Mouse (Mus musculus) small intestine, adult 2 months (tissue): ENCODE results near the gene Akap8. TPM values are rescaled to one million over a fixed set of nuclear protein-coding genes. Genes with fewer than 3 reads are reported as not detected.

Source experiments
- H3K27ac ChIP-seq: fragments of 200-500 bp; 2 replicates; pipeline ENCODE4 v1.5.1; 2012; ENCODE audit warnings: low read depth, low read length, control low read depth, inconsistent platforms; ENCODE audit not compliant: insufficient read depth
- H3K27me3 ChIP-seq: fragments of 200-500 bp; 2 replicates; pipeline ENCODE4 v1.6.1; 2012; ENCODE audit warnings: mild to moderate bottlenecking, moderate library complexity, low read length, inconsistent platforms; ENCODE audit not compliant: control insufficient read depth, insufficient read depth
- H3K36me3 ChIP-seq: fragments of 200-500 bp; 2 replicates; pipeline ENCODE4 v1.6.1; 2012; ENCODE audit warnings: mild to moderate bottlenecking, low read length, control low read depth, inconsistent platforms; ENCODE audit not compliant: control insufficient read depth, insufficient read depth
- H3K4me1 ChIP-seq: fragments of 200-500 bp; 2 replicates; pipeline ENCODE4 v1.6.1; 2012; ENCODE audit warnings: low read length, inconsistent platforms, mixed read lengths; ENCODE audit not compliant: control insufficient read depth, insufficient read depth, insufficient read length
- H3K4me3 ChIP-seq: fragments of 200-500 bp; 2 replicates; pipeline ENCODE4 v1.5.1; 2012; ENCODE audit warnings: low read depth, mild to moderate bottlenecking, control low read depth, inconsistent platforms, low read length, moderate library complexity
- CTCF ChIP-seq: fragments of 200-500 bp; IDR thresholded peaks from 2 replicates; pipeline ENCODE4 v1.5.1; 2012; ENCODE audit warnings: low read depth, mild to moderate bottlenecking, control low read depth, inconsistent platforms, low read length, moderate library complexity, mixed read lengths; ENCODE audit not compliant: insufficient replicate concordance, insufficient read length; ENCODE audit errors: extremely low read depth
- POLR2A ChIP-seq: fragments of 200-500 bp; IDR thresholded peaks from 2 replicates; pipeline ENCODE4 v1.6.1; 2012; ENCODE audit warnings: low read depth, mild to moderate bottlenecking, control low read depth, inconsistent platforms, low read length, moderate library complexity
- WGBS: fragments of 180-500 bp; shearing (Covaris S2); methylation state at CpG from one replicate; pipeline ENCODE4 v1.1.7; 2018; 5-methylcytosine and 5-hydroxymethylcytosine counted together
- polyA plus RNA-seq: library from polyadenylated mRNA; depleted of rRNA; stranded (reverse); fragments of >200 nt; gene quantifications from 2 replicates; pipeline ENCODE4 v1.2.3, GENCODE M21; 2012

The Akap8 gene
- polyA plus RNA-seq, 1 experiment: 28.6 TPM

GRCm38 (mm10) chr17:32348406-32348805 lies 27.4 kb upstream of the Akap8 start:
- WGBS: 83% methylated on average over 2 of the region's 2 CpGs
- Histone ChIP-seq H3K27ac (no peak overlapping the region), H3K4me3 (no peak overlapping the region), H3K36me3 (peaks cover 6% of the 10 kb centered on the region), H3K4me1 (no peaks in the 10 kb centered on the region), H3K27me3 (no peaks in the 10 kb centered on the region)
- TF ChIP-seq CTCF: no peak
- no peak for TF ChIP-seq POLR2A

GRCm38 (mm10) chr17:32341102-32341501 lies 20.1 kb upstream of the Akap8 start:
- WGBS: 94% methylated on average over 1 of the region's 1 CpGs
- H3K4me1 ChIP-seq: peaks cover 3% of the 10 kb centered on the region
- no peak for TF ChIP-seq CTCF
- no peak for TF ChIP-seq POLR2A

GRCm38 (mm10) chr17:32340110-32340509 lies 19.1 kb upstream of the Akap8 start:
- Histone ChIP-seq H3K27ac (no peak overlapping the region), H3K4me3 (no peak overlapping the region), H3K36me3 (peaks cover 28% of the 10 kb centered on the region), H3K27me3 (no peaks in the 10 kb centered on the region), H3K4me1 (peaks cover 3% of the 10 kb centered on the region)
- 19% methylated on average over 1 of the region's 1 CpGs for WGBS
- TF ChIP-seq CTCF (no peak), POLR2A (no peak)

More at GRCm38 (mm10) chr17:32341102-32341501, 20.1 kb upstream of the Akap8 start:
- H3K36me3 ChIP-seq: peaks cover 19% of the 10 kb centered on the region
- no peak overlapping the region for H3K27ac ChIP-seq
- H3K27me3 ChIP-seq: no peaks in the 10 kb centered on the region
- no peak overlapping the region for H3K4me3 ChIP-seq

- Histone ChIP-seq H3K36me3 (peaks cover 59% of the 10 kb centered on the region), H3K4me3 (no peak overlapping the region), H3K4me1 (peaks cover 3% of the 10 kb centered on the region), H3K27ac (no peak overlapping the region), H3K27me3 (no peaks in the 10 kb centered on the region)
- TF ChIP-seq POLR2A (no peak), CTCF (no peak)
- WGBS: 76% methylated on average over 2 of the region's 2 CpGs
These were observed 14.8 kb upstream of the Akap8 start for GRCm38 (mm10) chr17:32335869-32336268.

- peaks cover 58% of the 10 kb centered on the region for H3K36me3 ChIP-seq
- WGBS: 90% methylated on average over 12 of the region's 12 CpGs
These were observed 13.9 kb upstream of the Akap8 start for GRCm38 (mm10) chr17:32334921-32335320.

GRCm38 (mm10) chr17:32333675-32334303 lies 12.8 kb upstream of the Akap8 start:
- TF ChIP-seq CTCF (no peak), POLR2A (no peak)
- no peak overlapping the region for H3K27ac ChIP-seq
- no peaks in the 10 kb centered on the region for H3K4me1 ChIP-seq
- no peaks in the 10 kb centered on the region for H3K27me3 ChIP-seq
- no peak overlapping the region for H3K4me3 ChIP-seq
- peaks cover 59% of the 10 kb centered on the region for H3K36me3 ChIP-seq
- WGBS: 86% methylated on average over 31 of the region's 31 CpGs

More at GRCm38 (mm10) chr17:32334921-32335320, 13.9 kb upstream of the Akap8 start:
- TF ChIP-seq POLR2A (no peak), CTCF (no peak)
- H3K4me3 ChIP-seq: no peak overlapping the region
- no peak overlapping the region for H3K27ac ChIP-seq
- no peaks in the 10 kb centered on the region for H3K4me1 ChIP-seq
- H3K27me3 ChIP-seq: no peaks in the 10 kb centered on the region

- TF ChIP-seq CTCF: no peak
- no peak for TF ChIP-seq POLR2A
- H3K4me1 ChIP-seq: no peaks in the 10 kb centered on the region
- no peaks in the 10 kb centered on the region for H3K27me3 ChIP-seq
- H3K36me3 ChIP-seq: peaks cover 30% of the 10 kb centered on the region
- H3K4me3 ChIP-seq: no peak overlapping the region
- no peak overlapping the region for H3K27ac ChIP-seq
These were observed 6.5 kb upstream of the Akap8 start for GRCm38 (mm10) chr17:32327501-32327900.

GRCm38 (mm10) chr17:32322809-32323208 lies 1.8 kb upstream of the Akap8 start:
- TF ChIP-seq CTCF (no peak), POLR2A (no peak)
- no peak overlapping the region for H3K27ac ChIP-seq
- H3K36me3 ChIP-seq: peaks cover 13% of the 10 kb centered on the region
- H3K27me3 ChIP-seq: no peaks in the 10 kb centered on the region
- WGBS: 88% methylated on average over 1 of the region's 1 CpGs
- peaks cover 1% of the 10 kb centered on the region; the same call in 1 of the 2 replicates for H3K4me1 ChIP-seq
- H3K4me3 ChIP-seq: no peak overlapping the region
